Mouse (Mus musculus) testis, adult 2 months (tissue): ENCODE data around the gene Mrps21. TPM values are rescaled to one million over a fixed set of nuclear protein-coding genes. Genes with fewer than 3 reads are reported as not detected.

Experiments
- H3K27ac ChIP-seq: fragments of 200-500 bp; 2 replicates; pipeline ENCODE4 v1.5.1; 2012; ENCODE audit warnings: low read depth, low read length; ENCODE audit not compliant: control insufficient read depth, insufficient read depth
- H3K27me3 ChIP-seq: fragments of 200-500 bp; 2 replicates; pipeline ENCODE4 v1.6.1; 2012; ENCODE audit warnings: mild to moderate bottlenecking, low read length, moderate library complexity; ENCODE audit not compliant: control insufficient read depth, insufficient read depth
- H3K36me3 ChIP-seq: fragments of 200-500 bp; 2 replicates; pipeline ENCODE4 v1.6.1; 2012; ENCODE audit warnings: mild to moderate bottlenecking, low read length; ENCODE audit not compliant: control insufficient read depth, insufficient read depth
- H3K4me1 ChIP-seq: fragments of 200-500 bp; 2 replicates; pipeline ENCODE4 v1.6.1; 2012; ENCODE audit warnings: low read length; ENCODE audit not compliant: control insufficient read depth, insufficient read depth
- H3K4me3 ChIP-seq: fragments of 200-500 bp; 2 replicates; pipeline ENCODE4 v1.5.1; 2012; ENCODE audit warnings: low read depth, mild to moderate bottlenecking, low read length, moderate library complexity, mixed read lengths; ENCODE audit not compliant: control insufficient read depth
- CTCF ChIP-seq: fragments of 200-500 bp; IDR thresholded peaks from 2 replicates; pipeline ENCODE4 v1.5.1; 2012; ENCODE audit warnings: low read depth, mild to moderate bottlenecking, inconsistent platforms, low read length, moderate library complexity; ENCODE audit not compliant: control insufficient read depth, insufficient read depth, insufficient replicate concordance
- POLR2A ChIP-seq: fragments of 200-500 bp; IDR thresholded peaks from 2 replicates; pipeline ENCODE4 v1.6.1; 2012; ENCODE audit warnings: low read depth, mild to moderate bottlenecking, inconsistent platforms, low read length, moderate library complexity; ENCODE audit not compliant: control insufficient read depth
- polyA plus RNA-seq: library from polyadenylated mRNA; depleted of rRNA; stranded (reverse); fragments of >200 nt; gene quantifications from 2 replicates; pipeline ENCODE4 v1.2.3, GENCODE M21; 2012; rRNA removed

Mrps21 gene
- polyA plus RNA-seq, 1 experiment: 30.5 TPM

DNA sequence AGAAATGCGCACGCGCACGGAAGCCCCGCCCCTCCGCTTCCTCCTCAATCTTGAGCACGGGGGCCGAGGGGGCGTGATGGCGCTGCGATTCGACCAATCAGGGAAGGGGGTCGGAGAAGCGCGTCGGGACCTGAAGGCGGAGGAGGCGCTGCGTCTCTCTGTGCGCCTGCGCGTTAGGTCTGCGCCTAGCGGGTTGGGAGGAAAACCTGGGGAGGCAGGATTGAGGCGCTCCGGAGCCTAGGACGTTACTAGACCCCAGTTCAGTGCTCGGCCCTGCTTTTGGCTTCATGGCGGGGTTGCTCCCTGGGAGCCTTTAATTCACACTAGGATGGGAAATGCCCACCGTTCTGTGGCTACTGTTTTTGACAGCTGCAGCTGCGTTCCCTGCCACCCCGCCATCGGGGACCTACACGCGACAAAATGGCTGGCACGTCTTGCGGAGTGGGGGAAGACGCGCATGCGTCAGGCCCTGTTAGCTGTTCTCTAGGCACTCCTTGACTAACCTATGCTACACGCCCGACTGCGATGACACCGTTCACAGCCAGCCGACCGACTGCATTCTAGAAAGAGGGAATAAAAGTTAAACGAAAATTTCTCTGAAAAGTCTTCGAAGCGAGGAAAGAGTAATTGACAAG, 51.9 kb downstream of the Mrps21 start:
- no peaks in the 10 kb centered on the region for H3K27me3 ChIP-seq
- no peaks in the 10 kb centered on the region; the same call in 1 of the 2 replicates for H3K4me1 ChIP-seq
- peak; percentile 92 for TF ChIP-seq POLR2A
- TF ChIP-seq CTCF: no peak
- H3K27ac ChIP-seq: peak overlapping the region; percentile 100
- peak overlapping the region; percentile 97 for H3K4me3 ChIP-seq
- H3K36me3 ChIP-seq: no peaks in the 10 kb centered on the region

DNA sequence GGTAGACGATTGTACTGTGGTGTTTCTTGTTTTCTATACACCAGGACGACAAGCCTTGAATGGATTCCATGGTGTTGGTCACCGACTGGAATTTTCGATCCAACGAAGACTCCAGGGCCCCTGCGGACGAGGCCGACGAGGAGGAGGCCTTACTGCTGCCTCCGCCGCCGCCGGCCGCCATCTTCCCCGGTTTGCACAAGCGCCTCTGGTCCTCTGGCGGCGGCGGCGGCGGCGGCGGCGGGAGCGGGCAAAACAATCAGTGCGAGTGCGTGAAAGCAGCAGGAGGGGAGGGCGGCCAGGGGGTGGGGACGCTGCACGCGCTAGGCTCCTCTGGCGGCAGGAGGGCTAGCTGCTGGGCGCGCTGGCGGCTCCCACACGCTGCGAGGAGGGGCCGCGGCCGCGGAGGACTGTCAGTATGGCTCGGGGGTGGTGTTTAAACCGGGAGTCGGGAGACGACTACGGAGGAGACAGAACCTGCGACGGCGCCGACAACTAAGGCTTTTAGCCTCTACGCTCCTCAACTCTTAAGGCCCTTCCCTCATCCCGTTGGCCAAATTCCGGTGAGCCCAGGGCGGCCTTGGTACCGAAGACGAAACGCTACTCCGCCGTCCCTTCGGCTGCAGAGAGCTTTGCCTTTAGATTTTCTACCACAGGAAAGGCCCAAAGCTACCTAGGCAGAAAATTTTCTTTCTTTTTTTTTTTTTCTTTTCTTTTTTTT, 52.6 kb downstream of the Mrps21 start, which contains the start of gene Rprd2:
Rprd2 (minus strand) TSS at position 293 of the 718 bp plus-strand sequence.
- Histone ChIP-seq H3K27ac (peak within 1 kb of the TSS; percentile 100), H3K27me3 (no peaks in the 10 kb centered on the region), H3K36me3 (no peaks in the 10 kb centered on the region), H3K4me3 (peak within 1 kb of the TSS; percentile 97), H3K4me1 (no peaks in the 10 kb centered on the region; the same call in 1 of the 2 replicates)
- TF ChIP-seq CTCF: no peak
- TF ChIP-seq POLR2A: peak; percentile 52; the same call in 1 of the 2 replicates

DNA sequence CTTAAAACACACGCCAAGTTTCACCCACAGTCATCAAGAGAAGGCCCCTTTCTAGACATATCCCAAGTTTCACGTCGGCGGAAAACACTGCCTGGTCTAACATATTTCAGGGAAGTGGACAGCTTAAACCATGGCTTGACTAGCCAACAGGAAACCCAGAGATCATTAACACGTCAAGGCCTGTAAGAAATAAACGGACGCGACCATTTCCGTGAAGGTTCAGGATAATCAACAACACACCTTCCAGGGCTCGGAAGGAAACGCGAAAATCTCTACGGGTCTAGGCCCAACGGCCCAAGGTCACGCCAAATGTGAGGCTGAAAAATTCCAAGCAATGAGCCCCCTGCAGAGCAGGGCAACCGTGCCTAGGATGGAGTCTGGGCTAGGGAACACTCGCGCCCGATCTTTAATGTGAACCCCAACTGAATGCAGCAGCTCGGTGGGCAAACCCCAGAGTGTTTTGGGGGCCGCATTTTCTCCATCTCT, 53.2 kb downstream of the Mrps21 start:
- H3K27ac ChIP-seq: peak overlapping the region; percentile 99
- H3K36me3 ChIP-seq: no peaks in the 10 kb centered on the region
- peak overlapping the region; percentile 96 for H3K4me3 ChIP-seq
- no peaks in the 10 kb centered on the region for H3K27me3 ChIP-seq
- H3K4me1 ChIP-seq: no peaks in the 10 kb centered on the region; the same call in 1 of the 2 replicates
- TF ChIP-seq CTCF: no peak
- peak; percentile 37; the same call in 1 of the 2 replicates for TF ChIP-seq POLR2A

- Histone ChIP-seq H3K4me3 (no peak overlapping the region), H3K4me1 (no peaks in the 10 kb centered on the region; the same call in 1 of the 2 replicates), H3K27me3 (no peaks in the 10 kb centered on the region), H3K27ac (no peak overlapping the region), H3K36me3 (no peaks in the 10 kb centered on the region)
- TF ChIP-seq CTCF: no peak
- TF ChIP-seq POLR2A: no peak
Observed at GRCm38 (mm10) chr3:95816681-95817080, 54.6 kb downstream of the Mrps21 start.

Other genes with a start within 250 kb of the Mrps21 start
- 11.1 and 13.9 TPM in 2 replicates for gene Ensa, start 246.5 kb downstream of the Mrps21 start, polyA plus RNA-seq
- gene Mcl1, start 212.7 kb downstream of the Mrps21 start, polyA plus RNA-seq: 27.4 and 40.2 TPM in 2 replicates
- gene Adamtsl4, start 183.6 kb downstream of the Mrps21 start, polyA plus RNA-seq: 0.74 and 2.3 TPM in 2 replicates
- gene Ecm1, start 131.9 kb downstream of the Mrps21 start, polyA plus RNA-seq: 26.7 and 37.2 TPM in 2 replicates
- 24.7 and 25.7 TPM in 2 replicates for gene Tars2, start 111.3 kb downstream of the Mrps21 start, polyA plus RNA-seq
- 18.4 and 18.6 TPM in 2 replicates for gene Rprd2, start 52.7 kb downstream of the Mrps21 start, polyA plus RNA-seq
- gene Prpf3, start 15.6 kb downstream of the Mrps21 start, polyA plus RNA-seq: 14.9 and 15.5 TPM in 2 replicates
- gene Ciart, start 10.7 kb upstream of the Mrps21 start, polyA plus RNA-seq: 16.2 and 16.5 TPM in 2 replicates
- 1.7 and 2.4 TPM in 2 replicates for gene BC028528, start 20.5 kb upstream of the Mrps21 start, polyA plus RNA-seq
- gene Aph1a, start 22.4 kb upstream of the Mrps21 start, polyA plus RNA-seq: 14.9 and 17.6 TPM in 2 replicates
- 2.0 TPM in 2 replicates for gene Car14, start 33.2 kb upstream of the Mrps21 start, polyA plus RNA-seq
- 4.4 and 6.0 TPM in 2 replicates for gene Anp32e, start 57.7 kb upstream of the Mrps21 start, polyA plus RNA-seq
- gene Plekho1, start 124.5 kb upstream of the Mrps21 start, polyA plus RNA-seq: 43.8 and 55.7 TPM in 2 replicates
- 3.3 and 4.1 TPM in 2 replicates for gene Vps45, start 186.9 kb upstream of the Mrps21 start, polyA plus RNA-seq
- 46.0 and 46.1 TPM in 2 replicates for gene Otud7b, start 233.0 kb upstream of the Mrps21 start, polyA plus RNA-seq